Mouse (Mus musculus) cerebellum, postnatal 4 days (tissue): Measurements from ENCODE around the gene Phpt1.

Experiments used
- DNase-seq, 2 experiments: peaks; one replicate each; pipeline ENCODE4 v3.0.0; 2022; ENCODE audit warnings: low spot score in 2 of 2, mixed read lengths in 1 of 2

The Phpt1 gene

DNA sequence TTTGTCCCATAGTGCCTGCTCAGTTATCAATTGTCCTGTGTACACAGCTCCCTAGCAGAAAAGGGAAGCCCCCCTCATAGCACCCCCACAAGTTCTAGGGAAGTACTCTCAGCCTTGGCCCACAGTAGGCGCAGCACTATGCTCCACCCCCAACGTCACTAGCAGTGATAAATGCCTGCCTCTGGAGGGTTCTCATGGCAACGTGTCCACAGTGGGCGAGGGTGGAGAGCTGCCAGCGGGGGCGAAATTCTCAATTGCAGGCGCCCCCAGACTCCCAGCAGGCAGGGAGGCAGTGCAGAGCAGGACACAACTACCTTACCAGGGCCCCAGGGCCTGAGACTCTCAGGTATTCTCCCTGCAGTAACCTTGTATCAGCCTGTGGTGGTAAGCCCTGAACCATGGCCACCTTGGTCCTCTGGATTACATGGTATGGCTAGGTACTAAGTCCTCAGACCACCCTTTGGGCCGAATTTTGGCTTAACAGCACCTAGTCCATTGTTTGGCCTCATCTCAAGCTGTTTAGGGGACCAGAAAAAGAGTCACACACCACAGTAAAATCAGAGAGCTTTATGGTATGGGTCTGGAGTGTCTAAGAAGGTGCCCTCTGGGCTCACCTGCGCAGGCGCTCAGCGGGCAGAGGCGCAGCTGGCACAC lies 7.6 kb upstream of the Phpt1 start:
- DNase-seq = peak in 1 of 2 experiments; percentile 54

DNA sequence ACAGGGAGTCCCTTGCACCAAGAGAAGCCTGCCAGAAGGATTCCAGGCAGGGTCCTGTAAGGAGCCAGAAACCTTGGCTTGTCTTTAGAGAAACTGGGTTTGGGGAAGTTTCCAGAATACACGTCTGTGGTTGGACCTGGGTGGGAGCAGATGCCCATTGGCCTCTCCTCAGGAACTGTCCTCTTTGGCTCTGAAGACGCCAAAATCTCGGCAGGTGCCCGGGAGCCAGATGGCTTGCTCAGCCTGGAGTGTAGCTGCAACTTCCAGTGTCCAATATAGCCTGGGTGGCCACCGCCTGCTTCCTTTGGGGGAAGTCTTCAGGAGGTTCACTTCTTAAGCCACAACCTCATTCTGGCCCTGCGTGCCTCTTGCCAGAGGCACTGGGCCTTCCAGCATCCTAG lies 6.9 kb upstream of the Phpt1 start:
- DNase-seq = peak in 1 of 2 experiments; percentile 73

GRCm38 (mm10) chr2:25581294-25581864 lies 6.4 kb upstream of the Phpt1 start, which contains the start of gene Ajm1:
Gene Ajm1 (minus strand): TSS chr2:25581757.
- peak in 1 of 2 experiments; percentile 73 for DNase-seq

GRCm38 (mm10) chr2:25580621-25581101 lies 5.6 kb upstream of the Phpt1 start:
- DNase-seq = no peak

- peak in 1 of 2 experiments; percentile 64 for DNase-seq
Observed at GRCm38 (mm10) chr2:25579737-25580460, 4.9 kb upstream of the Phpt1 start.

DNA sequence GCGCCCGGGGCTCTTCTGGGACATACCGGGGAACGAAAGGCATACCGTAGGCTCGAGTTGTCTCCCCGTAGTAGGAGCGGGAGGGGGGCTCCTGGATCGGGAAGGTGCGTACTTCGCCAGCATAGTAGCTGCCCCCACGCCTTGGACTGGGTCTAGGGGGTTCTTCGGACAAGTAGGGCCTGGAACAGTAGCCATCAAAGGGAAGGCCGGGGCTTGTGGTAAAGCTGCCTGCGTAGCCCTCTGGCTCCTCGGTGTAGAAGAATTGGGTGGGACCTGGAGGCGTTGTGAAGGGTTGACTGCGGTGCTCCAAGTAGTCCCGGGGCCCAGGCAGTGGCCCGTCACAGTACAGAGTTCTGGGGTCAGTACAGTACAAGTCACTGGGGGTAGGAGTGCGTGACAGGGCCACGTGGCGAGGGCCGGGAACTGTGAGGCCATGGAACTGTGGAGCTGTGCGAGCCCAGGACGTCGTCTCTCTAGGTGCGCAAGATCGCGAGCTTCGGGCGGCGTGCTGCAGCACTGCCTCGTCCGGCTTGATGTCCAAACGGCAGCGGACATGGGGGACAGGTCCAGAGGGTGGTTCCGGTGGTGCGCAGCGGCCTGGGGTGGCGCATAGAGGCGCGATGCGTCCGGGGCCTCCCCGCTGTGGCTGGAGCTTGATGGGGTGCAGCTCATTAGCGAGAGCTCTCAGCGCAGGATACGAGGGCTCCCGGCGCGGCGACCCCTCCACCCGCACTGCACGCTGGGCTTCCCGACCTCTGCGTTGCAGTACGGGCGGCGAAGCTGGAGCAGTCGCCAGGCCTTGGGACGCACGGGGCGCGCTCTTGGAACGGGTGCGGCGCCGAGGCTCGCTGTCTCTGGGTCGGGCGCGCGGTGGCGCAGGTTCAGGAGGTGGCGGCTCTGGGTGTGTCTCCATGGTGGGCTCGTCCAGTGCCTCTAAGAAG lies 4.0 kb upstream of the Phpt1 start:
- peak in 1 of 2 experiments; percentile 28 for DNase-seq

GRCm38 (mm10) chr2:25577951-25578795 lies 3.1 kb upstream of the Phpt1 start:
- peak in 1 of 2 experiments; percentile 39 for DNase-seq

DNA sequence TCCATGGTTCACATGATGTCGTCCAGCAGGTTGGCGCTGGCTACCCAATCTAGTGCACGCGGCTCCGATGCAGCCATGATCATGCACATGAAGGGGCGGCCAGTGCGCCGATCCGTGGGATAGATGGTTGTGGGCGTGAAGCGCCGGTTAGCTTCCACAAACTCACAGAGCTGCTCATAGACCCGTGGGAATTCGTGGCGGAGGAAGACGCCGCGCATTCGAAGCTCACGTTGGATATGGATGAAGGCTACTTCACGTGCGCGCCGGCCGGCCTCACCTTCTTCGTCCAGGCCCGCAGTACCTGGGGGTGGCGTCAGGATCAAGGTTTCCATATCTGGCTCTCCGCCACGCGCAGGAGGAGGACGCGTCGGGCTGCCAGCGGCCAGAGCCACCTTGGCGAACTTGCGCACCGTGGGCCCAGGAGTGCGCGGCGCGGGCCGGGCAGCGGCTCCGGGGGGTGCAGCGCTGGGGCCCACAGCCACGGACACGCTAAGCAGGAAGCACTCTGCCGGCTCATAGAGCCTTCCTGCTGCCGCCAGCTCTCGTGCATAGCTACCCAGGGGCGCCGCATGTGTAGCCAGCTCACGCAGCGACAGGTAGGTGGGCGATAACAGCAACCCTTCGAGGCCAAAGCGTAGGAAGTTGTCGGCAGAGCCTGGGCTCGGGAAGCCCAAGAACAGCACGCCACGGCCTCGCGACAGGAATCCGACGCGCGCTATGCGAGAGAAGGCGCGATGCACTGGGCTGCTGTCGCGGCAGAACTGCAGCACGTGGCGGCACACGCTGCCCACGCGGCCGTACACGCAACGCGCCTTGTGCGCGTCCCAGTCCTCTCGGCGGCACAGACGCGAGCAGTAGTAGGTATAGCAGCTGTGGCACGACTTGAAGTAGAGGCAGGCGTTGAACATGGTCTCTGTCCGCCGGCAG lies 2.2 kb upstream of the Phpt1 start:
- no peak for DNase-seq

- no peak for DNase-seq
Observed at GRCm38 (mm10) chr2:25576028-25576850, 1.2 kb upstream of the Phpt1 start.

DNA sequence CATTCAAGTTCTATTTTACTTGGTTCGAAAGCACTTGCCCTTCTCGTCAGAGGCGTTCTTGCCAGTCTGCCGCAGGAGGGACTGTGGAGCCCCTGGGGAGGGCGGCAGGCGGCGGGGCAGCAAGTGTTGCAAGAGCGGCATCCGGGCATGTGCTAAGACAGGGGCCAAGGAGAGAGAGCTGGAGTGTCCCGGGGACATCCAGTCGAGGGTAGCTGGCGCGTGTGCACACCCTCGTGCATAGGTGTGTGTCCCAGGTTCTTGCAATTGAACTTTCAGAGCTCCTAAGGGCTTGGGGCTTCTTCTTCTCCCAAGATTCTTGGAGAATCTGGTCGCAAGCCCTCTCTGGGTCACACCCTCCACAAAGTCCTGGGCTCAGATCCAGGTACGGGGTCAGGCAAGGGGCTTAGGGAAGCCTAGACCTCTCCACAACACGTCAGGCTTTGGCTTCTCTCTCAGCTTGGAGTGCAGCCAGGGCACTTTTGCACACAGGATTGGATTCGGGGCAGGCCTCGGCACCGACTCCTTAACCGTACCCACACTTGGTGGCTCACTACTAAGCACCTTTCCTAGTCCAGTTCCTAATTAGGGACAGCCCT lies 506 bp upstream of the Phpt1 start:
- peak in 1 of 2 experiments; percentile 46 for DNase-seq

- no peak for DNase-seq
Observed at GRCm38 (mm10) chr2:25574136-25574535, 888 bp downstream of the Phpt1 start.

GRCm38 (mm10) chr2:25573068-25573467 lies 2.0 kb downstream of the Phpt1 start:
- DNase-seq = no peak

- no peak for DNase-seq
Observed at GRCm38 (mm10) chr2:25571221-25571620, 3.8 kb downstream of the Phpt1 start.

GRCm38 (mm10) chr2:25569323-25569722 lies 5.7 kb downstream of the Phpt1 start:
- no peak for DNase-seq

DNA sequence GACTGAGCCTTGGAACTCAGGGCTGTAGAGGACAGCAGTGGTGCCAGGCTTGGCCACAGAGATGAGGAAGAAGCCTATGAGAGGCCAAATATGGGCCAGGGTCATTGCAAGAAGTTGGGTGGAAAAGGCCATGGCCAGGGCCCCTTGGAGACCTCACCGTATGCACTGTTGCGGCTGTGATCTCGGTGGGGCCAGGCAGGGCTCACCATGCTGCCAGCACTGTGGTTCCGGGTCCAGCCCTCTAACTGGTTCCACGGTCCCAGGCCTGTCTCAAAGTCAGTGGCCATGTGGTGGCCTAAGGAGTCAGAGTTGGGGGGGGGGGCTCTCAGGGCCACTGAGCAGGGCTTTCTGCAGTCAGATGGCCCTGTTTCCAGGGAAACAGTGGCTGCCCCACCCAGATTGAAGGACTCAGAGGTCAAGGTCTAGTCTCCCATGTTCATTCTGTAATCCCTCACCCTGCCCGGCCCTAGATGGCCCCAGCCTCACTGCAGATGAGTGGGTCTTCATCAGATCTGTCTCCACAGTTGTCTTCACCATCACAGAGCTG lies 6.5 kb downstream of the Phpt1 start:
- DNase-seq = no peak

DNA sequence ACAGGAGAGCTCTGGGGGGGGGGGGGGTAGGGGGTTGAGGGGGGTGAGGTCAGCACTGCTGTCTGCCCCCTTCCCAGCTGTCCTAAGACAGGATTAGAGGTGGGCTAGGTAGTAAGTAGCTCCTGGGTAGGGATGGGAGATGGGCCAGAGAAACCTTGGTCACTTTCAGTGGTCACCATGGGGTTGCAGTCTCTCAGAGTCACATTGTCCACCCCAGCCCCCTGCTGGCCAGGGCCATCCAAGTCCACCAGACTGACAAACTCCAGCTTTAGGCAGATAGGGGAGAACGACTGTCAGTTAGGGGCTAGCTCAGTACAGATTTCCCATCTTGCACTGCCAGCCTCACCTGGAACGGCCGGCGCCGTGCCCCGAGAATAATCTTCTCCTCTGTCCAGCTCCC lies 8.5 kb downstream of the Phpt1 start:
- DNase-seq = no peak

DNA sequence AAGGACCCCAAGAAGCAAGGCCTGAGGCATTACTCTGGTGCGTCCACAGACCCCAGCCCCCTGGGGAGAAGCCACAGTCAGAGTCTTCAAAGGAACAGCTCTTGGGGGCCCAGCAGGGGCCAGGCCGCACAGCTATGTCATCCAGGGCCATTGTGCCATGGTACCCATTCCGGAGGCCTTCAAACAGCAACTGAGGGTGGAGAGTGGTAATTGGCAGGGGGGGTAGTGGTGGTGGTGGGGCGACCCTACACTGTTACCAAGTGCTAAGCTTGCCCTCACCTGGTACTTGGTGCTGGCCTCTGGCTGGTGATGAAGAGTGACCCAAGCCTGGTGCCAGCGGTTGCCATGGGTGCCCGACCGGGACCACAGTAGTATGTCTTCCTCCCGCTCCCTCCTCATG lies 9.3 kb downstream of the Phpt1 start:
- no peak for DNase-seq

- DNase-seq = peak in 1 of 2 experiments; percentile 14
Observed at GRCm38 (mm10) chr2:25561946-25562345, 13.1 kb downstream of the Phpt1 start.
